Mouse (Mus musculus): ENCODE measurements around the gene Uty. TPM values are rescaled to one million over a fixed set of nuclear protein-coding genes. Genes with fewer than 3 reads are reported as not detected.

Uty gene
- total RNA-seq (2023): 10 to 100 TPM in 1 of 2 experiments, not detected in 1; 26.6 TPM

GRCm38 (mm10) chrY:1245426-1245863 lies at the start of gene Uty:
TSS of gene Uty (minus strand) at chrY:1245759.

GRCm38 (mm10) chrY:1286171-1286795 lies 40.7 kb upstream of the Uty start, which contains the start of gene Ddx3y:
TSS of gene Ddx3y (minus strand) at chrY:1286629.

Other genes with a start within 250 kb of the Uty start
- 10 to 100 TPM in 1 of 2 experiments, not detected in 1; 87.8 TPM for gene Eif2s3y, start 235.2 kb downstream of the Uty start, total RNA-seq (2023)
- 10 to 100 TPM in 1 of 2 experiments, not detected in 1; 67.7 TPM for gene Ddx3y, start 40.9 kb upstream of the Uty start, total RNA-seq (2023)
- gene Usp9y, start 214.0 kb upstream of the Uty start, total RNA-seq (2023): not detected

Data from monocyte, adult 59 days (primary cell).